Mouse (Mus musculus) liver, embryonic 11.5 days (tissue): ENCODE measurements around the gene Kif21a. TPM values are rescaled to one million over a fixed set of nuclear protein-coding genes. Genes with fewer than 3 reads are reported as not detected.

Source experiments
- ATAC-seq: fragments of 200-750 bp; cut with Nextera tagmentation; replicated peaks from 2 replicates; pipeline ENCODE4 v1.8.0; 2017; ENCODE audit warnings: moderate number of reproducible peaks, mild to moderate bottlenecking, moderate TSS enrichment, moderate library complexity; ENCODE audit not compliant: low FRiP score
- DNase-seq: peaks from one replicate; pipeline ENCODE4 v3.0.0-alpha.2; 2017; ENCODE audit warnings: low spot score
- H3K27ac ChIP-seq: fragments of 300-500 bp; sonication (generic); 2 replicates; pipeline ENCODE4 v1.5.1; 2014; ENCODE audit warnings: mild to moderate bottlenecking, low read depth, low read length, control low read depth
- H3K27me3 ChIP-seq: fragments of 300-500 bp; sonication (generic); replicated peaks from 2 replicates; pipeline ENCODE4 v1.6.1; 2014; ENCODE audit warnings: low read length, mixed read lengths; ENCODE audit not compliant: control insufficient read depth, insufficient read depth
- H3K36me3 ChIP-seq: fragments of 300-500 bp; sonication (generic); 2 replicates; pipeline ENCODE4 v1.6.1; 2014; ENCODE audit warnings: mild to moderate bottlenecking, low read length, moderate library complexity, mixed read lengths; ENCODE audit not compliant: control insufficient read depth, insufficient read depth
- H3K4me1 ChIP-seq: fragments of 300-500 bp; sonication (generic); replicated peaks from 2 replicates; pipeline ENCODE4 v1.6.1; 2014; ENCODE audit warnings: low read length, mixed read lengths; ENCODE audit not compliant: control insufficient read depth, insufficient read depth
- H3K4me2 ChIP-seq: fragments of 300-500 bp; sonication (generic); 2 replicates; pipeline ENCODE4 v1.6.1; 2014; ENCODE audit warnings: mild to moderate bottlenecking, control low read depth, moderate library complexity
- H3K4me3 ChIP-seq: fragments of 300-500 bp; sonication (generic); 2 replicates; pipeline ENCODE4 v1.5.1; 2014; ENCODE audit warnings: low read depth, low read length, control low read depth
- H3K9ac ChIP-seq: fragments of 300-500 bp; sonication (generic); 2 replicates; pipeline ENCODE4 v1.6.1; 2014; ENCODE audit warnings: low read depth, low read length, control low read depth
- H3K9me3 ChIP-seq: fragments of 300-500 bp; sonication (generic); 2 replicates; pipeline ENCODE4 v1.6.1; 2016; ENCODE audit warnings: low read length, inconsistent platforms, mixed read lengths; ENCODE audit not compliant: control insufficient read depth
- WGBS: fragments of 180-500 bp; shearing (Covaris S2); extraction: QIAGEN DNeasy Blood & Tissue Kit; methylation state at CpG from one replicate; pipeline ENCODE4 v1.1.7; 2014; 5-methylcytosine and 5-hydroxymethylcytosine counted together
- polyA plus RNA-seq: library from polyadenylated mRNA; unstranded; fragments of >200 nt; fragmentation: Nextera tagmentation; extraction: Ambion mirVana; gene quantifications from 2 replicates; pipeline ENCODE4 v1.2.1, GENCODE M21; 2014

The Kif21a gene
- polyA plus RNA-seq, 1 experiment from 2014 or later: 4.1 TPM

DNA sequence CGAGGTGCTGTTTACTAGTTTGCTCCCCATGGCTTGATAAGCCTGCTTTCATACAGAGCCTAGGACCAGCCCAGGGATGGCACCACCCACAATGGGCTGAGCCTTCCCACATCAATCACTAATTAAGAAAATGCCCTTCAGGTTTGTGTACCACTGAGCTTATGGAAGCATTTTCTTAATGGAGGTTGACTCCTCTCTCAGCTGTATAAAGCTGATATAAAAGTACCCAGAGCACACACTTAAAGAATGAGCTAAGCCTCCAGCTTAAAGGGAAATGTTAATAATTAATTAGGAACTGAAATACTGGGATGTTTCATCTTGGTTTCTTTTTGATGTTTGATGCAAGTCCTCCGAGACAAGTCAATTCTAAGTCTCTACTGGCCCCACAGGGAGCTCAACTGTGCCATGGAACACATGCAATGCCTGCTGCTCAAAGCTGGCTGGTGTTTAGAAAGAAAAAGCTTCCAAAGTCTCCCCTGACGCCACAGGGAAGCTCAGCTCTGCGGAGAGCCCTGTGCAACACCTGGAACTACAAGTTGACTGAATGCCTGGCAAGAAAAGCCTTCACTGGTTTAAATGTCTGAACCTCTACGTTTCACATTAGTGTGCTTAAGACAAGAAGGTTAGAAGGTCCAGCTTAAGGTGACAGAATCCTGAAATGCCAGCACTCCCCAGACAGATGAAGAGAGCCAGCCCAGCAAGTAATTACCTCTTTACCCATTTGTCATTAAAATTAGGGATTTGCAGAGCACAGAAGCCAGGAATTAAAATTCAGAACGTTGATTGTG, 36.8 kb downstream of the Kif21a start:
- WGBS: 22% methylated on average over 6 of the region's 6 CpGs
- Histone ChIP-seq H3K4me2 (peak overlapping the region; percentile 8; the same call in 1 of the 2 replicates), H3K36me3 (no peaks in the 10 kb centered on the region), H3K27ac (no peak overlapping the region), H3K27me3 (no peaks in the 10 kb centered on the region), H3K9ac (no peak overlapping the region), H3K4me1 (no peaks in the 10 kb centered on the region), H3K4me3 (no peak overlapping the region), H3K9me3 (no peaks in the 10 kb centered on the region)
- DNase-seq (no peak), ATAC-seq (no peak)

- Histone ChIP-seq H3K9me3 (no peaks in the 10 kb centered on the region), H3K27me3 (no peaks in the 10 kb centered on the region), H3K36me3 (no peaks in the 10 kb centered on the region), H3K9ac (no peak overlapping the region), H3K4me2 (no peak overlapping the region), H3K4me3 (no peak overlapping the region), H3K4me1 (no peaks in the 10 kb centered on the region), H3K27ac (no peak overlapping the region)
- DNase-seq (no peak), ATAC-seq (no peak)
- 75% methylated on average over 4 of the region's 4 CpGs for WGBS
Measured at GRCm38 (mm10) chr15:91010218-91010617, 39.5 kb downstream of the Kif21a start.

GRCm38 (mm10) chr15:91007123-91007830, 42.5 kb downstream of the Kif21a start:
- DNase-seq: no peak
- no peaks in the 10 kb centered on the region for H3K4me1 ChIP-seq
- WGBS: 76% methylated on average over 13 of the region's 13 CpGs
- H3K9ac ChIP-seq: no peak overlapping the region
- no peak overlapping the region for H3K27ac ChIP-seq
- H3K4me2 ChIP-seq: no peak overlapping the region
- H3K36me3 ChIP-seq: no peaks in the 10 kb centered on the region
- no peaks in the 10 kb centered on the region for H3K27me3 ChIP-seq
- peak; percentile 53; the same call in 1 of the 2 replicates for ATAC-seq
- no peaks in the 10 kb centered on the region for H3K9me3 ChIP-seq
- no peak overlapping the region for H3K4me3 ChIP-seq

DNA sequence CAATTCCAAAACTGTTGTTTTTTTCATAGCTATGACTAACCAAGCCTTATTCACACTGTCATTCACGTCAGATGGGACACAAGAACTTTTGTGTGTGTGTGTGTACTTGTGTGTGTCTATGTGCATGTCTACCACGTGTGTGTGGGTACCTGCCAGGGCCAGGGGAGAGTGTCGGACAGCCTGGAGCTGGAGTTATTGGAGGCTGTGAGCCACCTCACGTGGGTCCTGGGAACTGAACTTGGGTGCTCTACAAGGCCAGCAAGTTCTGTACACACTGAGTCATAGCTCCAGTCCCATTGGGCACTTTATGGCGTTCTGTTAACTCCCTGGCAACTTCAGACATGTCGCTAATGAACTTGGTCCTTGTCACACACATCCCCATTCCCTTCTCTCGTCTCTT, 45.0 kb downstream of the Kif21a start:
- WGBS: 81% methylated on average over 7 of the region's 7 CpGs
- no peaks in the 10 kb centered on the region for H3K4me1 ChIP-seq
- no peak overlapping the region for H3K4me3 ChIP-seq
- no peaks in the 10 kb centered on the region for H3K27me3 ChIP-seq
- no peaks in the 10 kb centered on the region for H3K9me3 ChIP-seq
- no peak for ATAC-seq
- H3K4me2 ChIP-seq: no peak overlapping the region
- H3K27ac ChIP-seq: no peak overlapping the region
- H3K36me3 ChIP-seq: no peaks in the 10 kb centered on the region
- no peak for DNase-seq
- H3K9ac ChIP-seq: no peak overlapping the region

- no peak overlapping the region for H3K27ac ChIP-seq
- no peaks in the 10 kb centered on the region for H3K27me3 ChIP-seq
- ATAC-seq: no peak
- 88% methylated on average over 10 of the region's 10 CpGs for WGBS
- no peak overlapping the region for H3K4me2 ChIP-seq
- no peak overlapping the region for H3K4me3 ChIP-seq
- H3K4me1 ChIP-seq: no peaks in the 10 kb centered on the region
- DNase-seq: no peak
- H3K9me3 ChIP-seq: no peaks in the 10 kb centered on the region
- H3K36me3 ChIP-seq: no peaks in the 10 kb centered on the region
- no peak overlapping the region for H3K9ac ChIP-seq
Measured at GRCm38 (mm10) chr15:91001037-91001616, 48.6 kb downstream of the Kif21a start.

GRCm38 (mm10) chr15:91000280-91001036, 49.3 kb downstream of the Kif21a start:
- Histone ChIP-seq H3K27me3 (no peaks in the 10 kb centered on the region), H3K9me3 (no peaks in the 10 kb centered on the region), H3K27ac (no peak overlapping the region), H3K4me1 (no peaks in the 10 kb centered on the region), H3K4me3 (no peak overlapping the region), H3K9ac (no peak overlapping the region), H3K36me3 (no peaks in the 10 kb centered on the region), H3K4me2 (no peak overlapping the region)
- whole genome bisulfite sequencing: 74% methylated on average over 21 of the region's 21 CpGs
- ATAC-seq: no peak
- DNase-seq: no peak

DNA sequence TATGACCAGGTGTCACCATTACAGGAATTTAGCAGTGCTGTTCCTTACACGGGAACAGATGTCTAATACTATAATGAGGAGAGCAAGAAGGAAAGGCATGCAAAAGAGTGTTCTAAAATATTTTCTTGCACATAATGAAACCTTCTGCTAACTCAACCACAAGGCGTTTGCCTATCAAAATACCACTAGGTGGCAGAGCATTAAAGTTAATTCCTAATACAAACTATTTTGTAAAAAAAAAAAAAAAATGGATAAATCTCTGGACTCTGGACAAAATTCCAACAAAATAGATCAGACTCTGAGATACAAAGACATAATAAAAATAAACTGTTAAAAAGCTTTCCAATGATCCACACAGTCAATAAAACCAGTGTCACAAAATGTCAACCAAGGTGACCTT, 56.9 kb downstream of the Kif21a start:
- ATAC-seq (no peak), DNase-seq (no peak)
- Histone ChIP-seq H3K9ac (no peak overlapping the region), H3K27ac (no peak overlapping the region), H3K9me3 (no peaks in the 10 kb centered on the region), H3K36me3 (peaks cover 3% of the 10 kb centered on the region; the same call in 1 of the 2 replicates), H3K27me3 (no peaks in the 10 kb centered on the region), H3K4me1 (no peaks in the 10 kb centered on the region), H3K4me3 (no peak overlapping the region), H3K4me2 (no peak overlapping the region)
- 75% methylated on average over 2 of the region's 2 CpGs for WGBS

DNA sequence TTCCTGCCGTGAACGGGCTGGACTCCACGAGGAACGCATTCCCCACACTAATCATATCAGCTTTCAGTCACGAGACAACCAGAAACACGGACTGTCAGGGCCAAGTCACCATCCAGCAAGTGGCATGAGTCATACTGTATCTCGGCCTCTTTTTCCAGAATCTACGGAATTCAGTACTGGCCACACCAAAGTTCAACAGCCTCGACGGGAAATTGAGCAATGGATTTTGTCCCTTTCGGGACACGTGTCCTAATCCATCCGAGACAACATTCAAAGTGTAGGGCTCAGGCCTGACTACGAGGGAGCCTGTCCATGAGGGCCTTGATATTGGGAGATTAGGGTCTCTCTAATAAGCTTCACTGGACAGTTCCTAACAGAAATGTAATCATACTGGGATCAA, 57.4 kb downstream of the Kif21a start:
- H3K9me3 ChIP-seq: no peaks in the 10 kb centered on the region
- peaks cover 3% of the 10 kb centered on the region; the same call in 1 of the 2 replicates for H3K36me3 ChIP-seq
- H3K27me3 ChIP-seq: no peaks in the 10 kb centered on the region
- DNase-seq (no peak), ATAC-seq (no peak)
- H3K4me1 ChIP-seq: no peaks in the 10 kb centered on the region
- H3K27ac ChIP-seq: no peak overlapping the region
- no peak overlapping the region for H3K9ac ChIP-seq
- H3K4me3 ChIP-seq: no peak overlapping the region
- H3K4me2 ChIP-seq: no peak overlapping the region
- 87% methylated on average over 14 of the region's 14 CpGs for WGBS
